Mouse (Mus musculus) layer of hippocampus, postnatal 14 days (tissue): ENCODE data around the gene Ddx24. TPM values are rescaled to one million over a fixed set of nuclear protein-coding genes. Genes with fewer than 3 reads are reported as not detected.

ENCODE experiments used
- DNase-seq, 2 experiments: peaks; one replicate each; pipeline ENCODE4 v3.0.0; 2021 to 2022; ENCODE audit warnings: low spot score in 2 of 2, mixed read lengths in 1 of 2
- total RNA-seq, 2 experiments: library from RNA; stranded (reverse); gene quantifications; 2 replicates each; pipeline ENCODE4 v1.2.3; 2021

The Ddx24 gene
- total RNA-seq, 2 experiments from 2014 or later: 166 to 196 TPM

GRCm38 (mm10) chr12:103391098-103391497, 34.5 kb downstream of the Ddx24 start:
- peak; percentile 51 to 80 for DNase-seq

- DNase-seq: no peak
Measured at GRCm38 (mm10) chr12:103389982-103390381, 35.6 kb downstream of the Ddx24 start.

GRCm38 (mm10) chr12:103389348-103389727, 36.3 kb downstream of the Ddx24 start:
- DNase-seq: no peak

- peak; percentile 96 to 98 for DNase-seq
Measured at GRCm38 (mm10) chr12:103388505-103389347, 36.9 kb downstream of the Ddx24 start, which contains the start of gene Otub2. Gene Otub2 (plus strand): TSS chr12:103388682.

GRCm38 (mm10) chr12:103380226-103380625, 45.4 kb downstream of the Ddx24 start:
- DNase-seq: no peak

- peak in 1 of 2 experiments; percentile 42 for DNase-seq
Measured at GRCm38 (mm10) chr12:103376774-103377173, 48.9 kb downstream of the Ddx24 start.

GRCm38 (mm10) chr12:103376124-103376523, 49.5 kb downstream of the Ddx24 start:
- peak; percentile 63 to 67 for DNase-seq

- no peak for DNase-seq
Measured at GRCm38 (mm10) chr12:103373530-103374236, 51.9 kb downstream of the Ddx24 start.

GRCm38 (mm10) chr12:103371711-103372110, 53.9 kb downstream of the Ddx24 start:
- DNase-seq: peak in 1 of 2 experiments; percentile 65

GRCm38 (mm10) chr12:103370861-103371260, 54.8 kb downstream of the Ddx24 start:
- DNase-seq: no peak

GRCm38 (mm10) chr12:103368777-103369176, 56.9 kb downstream of the Ddx24 start:
- DNase-seq: no peak

GRCm38 (mm10) chr12:103368326-103368669, 57.3 kb downstream of the Ddx24 start:
- DNase-seq: no peak

GRCm38 (mm10) chr12:103367620-103368325, 57.9 kb downstream of the Ddx24 start:
- peak; percentile 79 for DNase-seq

- DNase-seq: no peak
Measured at GRCm38 (mm10) chr12:103367171-103367570, 58.5 kb downstream of the Ddx24 start.

- DNase-seq: no peak
Measured at GRCm38 (mm10) chr12:103362336-103362735, 63.3 kb downstream of the Ddx24 start.

- no peak for DNase-seq
Measured at GRCm38 (mm10) chr12:103361539-103362307, 63.9 kb downstream of the Ddx24 start.

- no peak for DNase-seq
Measured at GRCm38 (mm10) chr12:103360812-103361211, 64.8 kb downstream of the Ddx24 start.

GRCm38 (mm10) chr12:103358951-103359801, 66.5 kb downstream of the Ddx24 start:
- DNase-seq: no peak

GRCm38 (mm10) chr12:103358216-103358615, 67.4 kb downstream of the Ddx24 start:
- DNase-seq: no peak
